Mouse (Mus musculus): Measurements from ENCODE around the gene Pou1f1. TPM values are rescaled to one million over a fixed set of nuclear protein-coding genes. Genes with fewer than 3 reads are reported as not detected.

The Pou1f1 gene
- total RNA-seq (2017): 0.29 TPM in 1 of 3 replicates, not detected in the others

DNA sequence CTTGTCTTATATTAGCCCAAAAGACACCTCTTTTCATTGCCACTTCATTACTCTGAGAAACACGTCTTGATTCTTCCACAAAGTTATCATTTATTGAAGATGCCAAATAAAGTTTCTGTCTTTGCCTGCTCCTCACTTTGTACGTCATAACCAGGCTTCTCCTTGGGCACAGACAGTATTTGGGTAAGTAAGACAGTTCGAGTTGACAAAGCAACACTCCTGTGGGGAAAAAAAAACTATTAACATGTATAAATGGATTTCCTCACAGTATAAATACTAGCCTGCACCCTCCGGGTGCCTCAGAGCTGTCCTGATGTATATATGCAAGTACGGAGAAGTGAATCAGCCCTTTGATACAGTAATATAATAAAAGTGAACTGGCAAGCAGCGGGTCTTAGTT lies at the start of gene Pou1f1:
Gene Pou1f1, plus strand, starts transcription at position 301 of the 400 bp plus-strand sequence.
- no peak for ATAC-seq (replicated peaks; ENCODE audit: insufficient number of reproducible peaks, low FRiP score, low TSS enrichment, poor library complexity, severe bottlenecking)

DNA sequence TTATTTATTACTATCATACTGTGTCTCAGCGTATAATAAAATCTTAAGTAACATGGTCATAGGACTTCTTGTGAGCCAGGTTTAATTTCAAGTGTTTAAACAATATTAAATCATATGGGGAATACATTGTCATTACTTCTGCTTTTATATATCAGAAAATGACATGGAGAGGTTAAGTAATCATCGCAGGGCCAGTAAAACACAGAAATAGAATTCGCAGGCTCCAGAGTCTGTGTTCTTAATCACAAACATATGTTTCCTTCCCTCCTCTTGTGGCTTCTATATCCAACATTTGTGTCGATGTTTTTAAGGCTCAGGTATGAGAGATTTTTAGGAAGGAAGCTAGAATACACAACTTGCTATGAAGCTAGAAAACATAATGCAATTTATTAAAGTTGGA lies 49.7 kb upstream of the Pou1f1 start:
- no peak for ATAC-seq (replicated peaks; ENCODE audit: insufficient number of reproducible peaks, low FRiP score, low TSS enrichment, poor library complexity, severe bottlenecking)

DNA sequence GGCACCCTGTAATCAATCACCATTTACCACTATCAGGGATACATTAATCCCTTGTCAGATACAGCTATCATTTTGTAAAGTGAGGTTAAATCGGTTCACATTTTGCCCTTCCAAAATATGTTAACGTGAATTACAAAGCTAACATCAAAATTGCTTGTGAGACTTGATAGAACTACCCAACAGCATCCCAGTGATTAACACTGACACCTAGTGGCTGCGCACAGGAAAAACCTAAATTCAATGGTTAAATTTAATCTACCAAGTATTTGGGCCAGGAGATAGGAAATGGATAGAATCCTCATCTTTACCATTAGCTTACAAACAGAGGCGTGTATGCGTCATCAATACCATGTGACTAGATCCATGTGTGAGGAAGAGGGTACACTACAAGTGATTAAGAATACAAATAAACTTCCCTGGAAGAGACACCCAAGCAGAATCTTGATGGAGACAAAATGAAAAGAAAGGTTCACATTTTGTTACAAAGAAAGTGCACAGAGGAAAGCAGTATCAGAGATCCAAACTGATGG lies 47.8 kb upstream of the Pou1f1 start:
- peak; percentile 63; the same call in 1 of the 2 replicates for ATAC-seq (replicated peaks; ENCODE audit: insufficient number of reproducible peaks, low FRiP score, low TSS enrichment, poor library complexity, severe bottlenecking)

DNA sequence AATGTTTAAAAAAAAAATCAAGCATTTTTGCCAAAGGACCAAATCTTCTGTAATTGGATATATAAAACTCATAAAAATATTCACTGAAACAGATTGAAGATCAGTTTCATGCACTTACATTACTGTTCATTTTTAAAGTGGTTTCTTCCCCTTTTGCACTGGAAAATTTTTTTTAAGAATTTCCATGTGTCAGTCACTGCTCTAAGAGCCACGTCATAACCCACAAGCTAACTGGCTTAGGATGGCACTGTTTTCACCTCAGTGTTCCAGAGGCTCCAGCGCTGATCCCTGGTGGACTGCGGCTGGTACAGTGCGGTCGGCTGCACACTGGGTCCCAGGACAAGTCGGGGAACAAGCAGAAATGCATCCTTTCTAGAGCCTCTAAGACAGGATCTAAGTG lies 34.6 kb upstream of the Pou1f1 start:
- no peak for ATAC-seq (replicated peaks; ENCODE audit: insufficient number of reproducible peaks, low FRiP score, low TSS enrichment, poor library complexity, severe bottlenecking)

DNA sequence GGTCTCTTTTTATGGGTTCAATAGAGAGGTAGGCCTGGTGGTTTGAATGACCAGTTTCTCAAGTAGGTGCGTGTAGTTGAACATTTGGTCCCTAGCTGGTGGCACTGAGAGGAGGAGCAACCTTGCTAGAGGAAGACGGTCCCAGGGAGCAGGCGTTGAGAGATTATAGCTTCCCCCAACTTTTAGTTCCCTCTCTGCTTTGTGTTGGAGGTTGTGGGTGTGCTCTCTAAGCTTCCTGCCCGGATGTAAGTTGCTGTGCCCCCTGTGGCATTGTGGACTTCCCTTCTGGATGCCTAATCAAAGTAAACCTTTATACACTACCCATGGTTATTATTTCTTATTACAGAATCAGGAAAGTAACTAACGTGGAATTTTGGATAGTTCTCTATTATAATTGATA lies 24.3 kb upstream of the Pou1f1 start:
- ATAC-seq (replicated peaks; ENCODE audit: insufficient number of reproducible peaks, low FRiP score, low TSS enrichment, poor library complexity, severe bottlenecking): no peak

DNA sequence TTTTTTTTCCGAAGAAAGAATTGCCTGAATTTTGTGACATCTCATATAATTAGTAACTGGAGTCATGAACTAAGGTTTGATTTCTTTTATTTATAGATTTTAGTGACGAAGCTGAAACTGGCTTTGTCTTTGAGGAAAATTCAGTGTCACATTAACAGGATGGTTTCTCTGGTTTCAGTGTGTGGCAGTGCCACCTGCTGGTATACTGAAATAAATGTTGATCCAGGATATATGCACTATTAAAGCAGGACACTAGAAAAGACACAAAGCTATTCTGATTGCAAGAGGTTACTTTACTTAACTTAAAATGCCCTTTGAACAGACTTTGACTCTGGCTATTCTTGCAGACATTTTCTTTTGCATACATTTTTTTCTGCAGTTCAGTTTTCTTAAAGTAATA lies 23.3 kb upstream of the Pou1f1 start:
- ATAC-seq (replicated peaks; ENCODE audit: insufficient number of reproducible peaks, low FRiP score, low TSS enrichment, poor library complexity, severe bottlenecking): 0 out of 2 replicates have a peak, but pooled peaks have one; percentile 56

DNA sequence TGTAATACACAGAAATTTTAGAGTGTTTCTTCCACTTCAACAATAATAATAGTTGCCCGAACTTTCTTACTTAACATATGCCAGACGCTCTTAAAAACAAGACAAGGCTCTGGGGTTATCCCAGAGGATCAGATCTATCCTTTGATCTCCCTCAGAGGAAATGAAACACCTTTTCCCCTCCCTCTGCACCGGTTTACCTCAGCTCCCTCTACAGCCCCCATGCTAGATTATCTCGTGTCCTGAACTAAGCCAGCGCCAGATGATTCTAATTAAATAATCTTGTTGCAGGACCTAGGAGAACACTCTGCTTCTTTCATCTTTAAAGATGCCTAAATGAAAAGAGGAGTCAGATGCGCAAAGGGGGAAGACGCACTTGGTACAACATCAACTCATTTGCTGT lies 6.1 kb upstream of the Pou1f1 start:
- ATAC-seq (replicated peaks; ENCODE audit: insufficient number of reproducible peaks, low FRiP score, low TSS enrichment, poor library complexity, severe bottlenecking): no peak

DNA sequence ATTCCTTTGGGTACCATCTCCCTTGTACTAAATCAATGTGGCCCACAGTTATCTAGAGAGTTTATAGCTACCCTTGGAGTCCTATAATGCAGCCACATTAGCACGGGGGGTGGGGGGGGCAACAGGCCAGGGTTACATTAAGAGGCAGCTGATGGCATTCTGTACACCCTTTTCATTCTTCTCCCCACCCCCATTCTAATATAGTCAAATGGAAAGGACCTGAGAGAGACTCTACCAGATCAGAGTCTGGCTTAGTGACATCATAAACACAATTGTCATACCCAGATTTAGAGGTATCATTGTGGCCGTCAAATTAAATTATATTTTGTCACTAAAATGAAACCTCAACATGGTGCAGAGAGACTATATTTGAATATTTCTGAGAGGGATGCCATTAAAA lies 5.7 kb downstream of the Pou1f1 start:
- ATAC-seq (replicated peaks; ENCODE audit: insufficient number of reproducible peaks, low FRiP score, low TSS enrichment, poor library complexity, severe bottlenecking): no peak

DNA sequence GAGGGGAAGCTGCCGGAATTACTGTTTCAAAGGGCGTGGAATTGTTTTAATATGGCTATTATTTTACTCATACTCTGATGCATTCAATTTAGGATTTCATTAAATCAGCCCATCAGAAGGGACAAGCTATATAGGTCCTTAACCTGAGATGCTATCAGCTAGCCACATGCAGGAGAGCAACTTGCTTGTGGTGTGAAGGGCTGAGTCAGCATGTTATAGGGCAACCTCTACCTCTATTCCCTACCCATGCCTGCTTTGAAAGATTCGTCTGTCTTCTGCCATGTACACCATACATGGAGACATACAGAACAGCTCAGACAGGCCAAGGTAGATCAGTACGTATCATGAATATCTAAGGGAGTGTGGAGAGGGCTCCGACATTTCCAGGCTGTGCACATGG lies 6.4 kb downstream of the Pou1f1 start:
- ATAC-seq (replicated peaks; ENCODE audit: insufficient number of reproducible peaks, low FRiP score, low TSS enrichment, poor library complexity, severe bottlenecking): no peak

DNA sequence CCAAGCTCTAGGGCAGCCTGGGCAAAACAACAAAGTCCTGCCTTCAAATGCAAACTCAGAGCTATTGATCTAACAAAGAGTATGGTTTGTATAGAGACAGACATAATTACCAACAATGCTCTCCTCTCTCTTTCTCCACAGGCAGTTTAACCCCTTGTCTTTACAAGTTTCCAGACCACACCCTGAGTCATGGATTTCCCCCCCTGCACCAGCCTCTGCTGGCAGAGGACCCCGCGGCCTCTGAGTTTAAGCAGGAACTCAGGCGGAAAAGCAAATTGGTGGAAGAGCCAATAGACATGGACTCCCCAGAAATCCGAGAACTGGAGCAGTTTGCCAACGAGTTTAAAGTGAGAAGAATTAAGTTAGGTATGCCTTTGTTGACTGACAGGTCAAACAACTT lies 9.3 kb downstream of the Pou1f1 start:
- ATAC-seq (replicated peaks; ENCODE audit: insufficient number of reproducible peaks, low FRiP score, low TSS enrichment, poor library complexity, severe bottlenecking): no peak

DNA sequence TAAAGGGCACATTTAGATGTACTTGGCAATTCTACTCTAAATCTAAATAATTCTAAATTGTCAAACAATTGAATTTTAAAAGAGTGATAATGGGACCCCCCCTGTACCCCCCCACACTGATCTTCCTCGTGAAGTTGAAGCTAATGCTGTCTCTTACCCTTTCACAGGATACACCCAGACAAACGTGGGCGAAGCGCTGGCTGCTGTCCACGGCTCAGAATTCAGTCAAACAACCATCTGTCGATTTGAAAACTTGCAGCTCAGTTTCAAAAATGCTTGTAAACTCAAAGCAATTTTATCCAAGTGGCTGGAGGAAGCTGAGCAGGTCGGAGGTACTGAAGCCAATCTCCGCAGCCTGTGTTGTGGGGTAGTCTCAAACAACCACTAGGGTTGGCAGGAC lies 11.4 kb downstream of the Pou1f1 start:
- ATAC-seq (replicated peaks; ENCODE audit: insufficient number of reproducible peaks, low FRiP score, low TSS enrichment, poor library complexity, severe bottlenecking): no peak

DNA sequence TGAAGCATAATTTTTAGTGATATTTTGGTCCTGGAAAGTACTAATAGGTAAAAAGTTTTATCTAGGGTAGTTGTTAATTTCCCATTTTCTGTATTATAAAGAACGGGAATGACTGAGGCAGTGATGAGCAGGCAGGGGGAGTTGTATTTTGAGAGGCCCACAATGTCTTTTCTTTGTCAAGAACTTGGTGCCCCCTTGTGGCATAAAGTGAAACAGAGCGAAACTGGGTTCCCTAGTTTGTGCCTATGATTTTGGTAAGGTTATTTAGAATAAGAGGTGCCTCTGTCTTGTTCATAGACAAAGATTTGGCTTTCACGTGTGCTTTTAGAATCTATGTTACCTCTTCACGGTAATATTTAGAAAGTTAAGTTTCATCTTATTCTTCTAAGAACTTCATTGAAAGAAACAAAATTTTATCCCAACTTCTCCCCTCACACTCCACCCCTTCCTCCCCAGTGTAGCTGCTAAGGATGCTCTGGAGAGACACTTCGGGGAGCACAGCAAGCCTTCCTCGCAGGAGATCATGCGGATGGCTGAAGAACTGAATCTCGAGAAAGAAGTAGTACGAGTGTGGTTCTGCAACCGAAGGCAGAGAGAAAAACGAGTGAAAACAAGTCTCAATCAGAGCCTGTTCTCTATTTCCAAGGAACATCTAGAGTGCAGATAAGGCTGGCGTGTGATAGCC lies 13.1 kb downstream of the Pou1f1 start:
- ATAC-seq (replicated peaks; ENCODE audit: insufficient number of reproducible peaks, low FRiP score, low TSS enrichment, poor library complexity, severe bottlenecking): peak; percentile 56; the same call in 1 of the 2 replicates

DNA sequence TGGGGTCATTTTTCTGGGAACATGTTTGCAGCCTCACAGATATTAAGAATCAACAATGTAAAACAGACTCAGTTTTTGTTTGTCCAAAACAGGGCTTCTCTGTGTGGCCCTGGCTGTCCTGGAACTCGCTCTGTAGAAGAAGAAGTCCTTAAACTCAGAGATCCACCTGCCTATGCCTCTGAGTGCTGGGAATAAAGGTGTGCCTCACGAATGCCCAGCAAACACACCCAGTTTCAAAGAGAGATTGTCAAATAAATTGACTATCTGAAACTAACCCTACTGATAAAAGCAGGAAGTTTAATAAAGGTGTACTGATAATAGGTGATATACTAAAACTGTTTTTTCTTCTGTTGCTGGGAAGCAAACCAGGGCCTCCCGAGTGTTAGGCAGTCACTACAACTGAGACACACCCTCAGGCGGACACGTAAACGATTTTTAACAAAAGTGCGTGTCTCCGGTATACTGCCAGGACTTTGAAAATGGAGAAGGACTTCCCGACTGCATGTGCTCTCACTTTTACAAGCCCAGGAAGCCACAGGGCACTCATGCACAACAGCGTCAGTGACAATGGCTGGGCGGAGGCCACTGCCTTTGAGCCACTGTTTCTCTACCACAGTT lies 23.5 kb downstream of the Pou1f1 start:
- no peak for ATAC-seq (replicated peaks; ENCODE audit: insufficient number of reproducible peaks, low FRiP score, low TSS enrichment, poor library complexity, severe bottlenecking)

DNA sequence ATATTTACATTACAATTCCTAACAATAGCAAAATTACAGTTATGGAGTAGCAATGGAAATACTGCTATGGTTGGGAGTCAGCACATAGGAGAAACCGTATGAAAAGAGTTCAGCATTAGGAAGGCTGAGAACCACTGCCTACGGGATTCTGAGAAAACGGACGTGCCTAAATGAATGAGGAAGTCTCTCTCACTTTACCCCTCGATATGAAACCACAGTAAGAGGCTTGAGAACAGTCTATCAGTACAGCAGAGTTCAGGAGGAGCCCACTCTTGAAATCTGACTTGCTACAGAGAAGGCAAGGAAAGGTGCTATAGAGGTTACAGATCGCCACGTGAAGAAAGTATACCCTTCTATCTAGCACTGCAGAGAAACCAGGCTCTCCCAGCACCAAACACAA lies 28.6 kb downstream of the Pou1f1 start:
- 0 out of 2 replicates have a peak, but pooled peaks have one; percentile 63 for ATAC-seq (replicated peaks; ENCODE audit: insufficient number of reproducible peaks, low FRiP score, low TSS enrichment, poor library complexity, severe bottlenecking)

DNA sequence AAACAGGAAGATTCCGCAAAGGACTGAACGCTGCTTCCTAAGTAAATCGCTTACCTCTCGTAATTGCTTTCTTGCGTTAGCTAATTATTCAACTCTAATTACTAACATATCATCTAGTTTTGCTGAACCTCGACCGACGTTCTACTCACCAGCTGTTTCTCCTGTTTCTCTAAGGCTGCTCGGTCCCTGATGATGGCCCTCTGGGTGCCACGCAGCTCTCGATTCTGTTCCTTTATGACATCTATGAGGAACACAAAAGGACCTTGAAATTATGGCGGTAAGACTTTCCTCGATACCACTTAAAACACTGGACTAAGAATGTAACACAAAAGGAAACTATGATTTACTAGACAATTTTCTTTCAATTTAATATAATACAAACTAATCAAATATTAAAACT lies 30.5 kb downstream of the Pou1f1 start:
- no peak for ATAC-seq (replicated peaks; ENCODE audit: insufficient number of reproducible peaks, low FRiP score, low TSS enrichment, poor library complexity, severe bottlenecking)

DNA sequence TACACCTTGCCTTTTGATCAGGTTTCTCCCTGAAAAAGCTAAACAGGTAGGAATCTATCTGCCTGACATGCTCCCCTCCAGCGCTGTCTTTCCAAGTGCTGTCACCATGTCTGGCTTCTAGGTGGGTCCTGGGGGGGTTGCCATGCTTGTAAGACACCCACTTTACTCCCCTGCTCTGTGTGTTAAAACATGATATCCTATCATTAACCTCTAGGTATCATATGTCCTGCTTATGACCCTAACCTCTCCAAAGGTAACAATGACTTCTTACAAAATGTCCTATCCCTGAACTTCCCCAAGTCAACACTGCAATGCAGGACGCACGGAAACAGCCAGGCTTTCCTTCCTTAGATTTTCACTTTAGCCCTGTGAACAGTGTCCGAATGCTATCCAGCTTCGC lies 34.0 kb downstream of the Pou1f1 start:
- ATAC-seq (replicated peaks; ENCODE audit: insufficient number of reproducible peaks, low FRiP score, low TSS enrichment, poor library complexity, severe bottlenecking): no peak

DNA sequence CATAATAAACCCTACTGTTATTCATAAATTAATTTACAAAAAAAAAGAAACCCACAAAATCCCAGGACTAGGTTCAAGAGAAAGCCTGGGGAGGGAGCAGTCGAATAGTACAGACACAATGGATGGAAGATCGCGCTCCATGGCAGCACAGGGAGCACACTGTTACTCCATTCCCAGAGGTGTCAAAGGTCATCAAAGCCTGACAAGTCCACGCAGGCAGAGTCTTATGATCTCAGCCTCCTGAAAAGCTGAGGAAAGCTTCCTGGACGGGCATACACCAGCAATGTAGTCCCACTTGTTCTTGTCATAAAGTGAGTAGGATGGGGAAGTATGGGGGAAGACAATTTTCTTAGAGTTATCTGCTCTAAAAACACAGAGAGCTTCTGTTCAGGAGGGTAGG lies 37.1 kb downstream of the Pou1f1 start:
- ATAC-seq (replicated peaks; ENCODE audit: insufficient number of reproducible peaks, low FRiP score, low TSS enrichment, poor library complexity, severe bottlenecking): no peak

DNA sequence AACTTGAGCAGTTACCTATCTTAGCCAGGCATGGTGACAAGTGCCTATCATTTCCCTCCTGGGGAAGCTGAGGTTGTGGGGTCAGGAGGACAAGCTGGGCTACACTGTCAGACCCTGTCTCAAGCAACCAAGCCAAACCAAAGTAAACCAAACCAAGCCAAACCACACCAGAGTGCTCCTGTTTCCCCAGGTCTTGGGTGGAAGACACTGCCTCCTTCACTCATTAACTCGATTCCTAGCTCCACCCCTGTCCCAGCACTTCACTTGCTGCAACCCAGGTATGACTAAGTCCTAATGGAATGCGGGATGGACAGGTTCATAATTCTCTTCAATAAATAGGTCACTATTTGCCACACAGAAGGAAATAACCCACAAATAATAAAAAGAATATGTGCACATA lies 39.3 kb downstream of the Pou1f1 start:
- no peak for ATAC-seq (replicated peaks; ENCODE audit: insufficient number of reproducible peaks, low FRiP score, low TSS enrichment, poor library complexity, severe bottlenecking)

DNA sequence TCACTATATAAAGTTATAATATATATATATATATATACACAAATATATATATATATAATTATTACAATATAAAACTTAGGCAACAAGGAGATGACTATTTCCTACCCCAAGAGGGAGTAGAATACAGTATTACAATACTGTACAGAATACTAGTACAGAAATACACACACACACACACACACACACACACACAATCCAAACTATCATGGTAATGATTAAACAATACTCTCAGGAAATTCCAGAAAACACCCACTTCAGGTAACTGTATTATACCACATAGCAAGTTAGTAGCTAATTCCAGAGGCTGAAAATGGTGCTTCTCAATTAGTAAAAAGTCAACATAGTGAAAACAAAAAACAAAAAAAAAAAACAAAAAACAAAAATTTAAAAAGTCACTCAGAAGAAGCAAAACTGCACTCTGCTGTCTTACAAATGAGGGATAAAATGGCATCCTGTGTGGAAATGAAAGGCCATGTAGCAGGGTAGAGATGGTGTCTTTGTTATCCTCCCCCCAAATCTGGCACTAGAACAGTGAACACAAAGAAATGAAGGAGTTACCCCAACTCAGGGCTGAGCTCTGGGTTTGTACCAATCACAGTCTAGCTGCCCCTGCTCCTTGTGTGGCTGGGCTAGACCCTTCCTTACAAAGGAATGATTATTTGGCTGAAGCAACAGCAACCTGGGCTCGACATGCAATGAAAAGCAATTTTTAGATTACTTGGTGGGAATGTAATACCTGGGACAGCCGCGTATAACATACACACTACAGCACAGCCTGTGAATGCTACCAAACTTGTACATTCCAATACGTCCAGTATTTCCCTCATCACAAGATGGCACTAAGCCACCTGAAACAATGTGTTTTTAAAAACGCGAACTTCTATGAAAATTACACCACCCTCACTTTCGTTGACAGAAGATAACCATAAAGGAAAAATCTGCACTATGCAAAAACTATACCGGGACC lies 41.0 kb downstream of the Pou1f1 start:
- 0 out of 2 replicates have a peak, but pooled peaks have one; percentile 10 for ATAC-seq (replicated peaks; ENCODE audit: insufficient number of reproducible peaks, low FRiP score, low TSS enrichment, poor library complexity, severe bottlenecking)

Data from monocyte, adult 5-6 weeks (primary cell).